Mouse (Mus musculus) layer of hippocampus, adult 2 months (tissue): Measurements from ENCODE around the gene Fgd2. TPM values are rescaled to one million over a fixed set of nuclear protein-coding genes. Genes with fewer than 3 reads are reported as not detected.
"Not testable (repeated sequence)": the region's sequence is repeated elsewhere in the genome, so short reads cannot be mapped to it uniquely, and the experiment has no call there.

Source experiments
- DNase-seq, 2 experiments: peaks; one replicate each; pipeline ENCODE4 v3.0.0; 2022; ENCODE audit warnings: low spot score in 2 of 2
- H3K27ac ChIP-seq: fragments of 200-600 bp; 2 replicates; pipeline ENCODE4 v1.8.1; 2022
- H3K4me3 ChIP-seq: fragments of 200-600 bp; 2 replicates; pipeline ENCODE4 v1.8.1; 2022; ENCODE audit warnings: mild to moderate bottlenecking
- CTCF ChIP-seq: fragments of 200-600 bp; conservative IDR thresholded peaks from 2 replicates; pipeline ENCODE4 v1.8.1; 2022; ENCODE audit warnings: antibody characterized with exemption, mild to moderate bottlenecking, moderate library complexity
- total RNA-seq, 2 experiments: library from RNA; stranded (reverse); gene quantifications; 2 replicates each; pipeline ENCODE4 v1.2.3; 2021

Fgd2 gene
- total RNA-seq, 2 experiments from 2014 or later, result 3.8 to 4.4 TPM

DNA sequence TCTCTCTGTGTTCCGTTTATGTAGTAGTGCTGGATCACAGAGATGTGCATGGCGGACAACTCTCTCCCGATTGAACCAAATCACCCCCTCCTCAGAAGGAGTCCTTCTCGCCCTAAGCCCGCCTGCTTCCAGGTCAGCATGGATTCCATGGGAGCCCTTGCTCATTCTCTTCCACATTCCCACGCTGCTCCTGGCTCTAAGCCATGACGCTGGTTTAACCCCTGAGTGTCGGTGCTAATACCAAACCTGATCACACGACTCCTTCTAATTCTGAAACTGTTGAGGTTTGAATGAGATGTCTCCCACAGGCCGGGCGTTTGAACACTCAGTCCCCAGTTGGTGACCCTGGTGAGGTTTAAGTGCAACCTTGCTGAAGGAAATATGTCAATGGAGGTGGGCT is 21.7 kb downstream of the Fgd2 start:
- TF ChIP-seq CTCF, result no peak
- no peak for DNase-seq
- no peak overlapping the region for H3K4me3 ChIP-seq
- no peak overlapping the region for H3K27ac ChIP-seq

GRCm38 (mm10) chr17:29383923-29384322 is 23.2 kb downstream of the Fgd2 start:
- H3K4me3 ChIP-seq, result no peak overlapping the region
- no peak overlapping the region for H3K27ac ChIP-seq
- no peak for DNase-seq
- no peak for TF ChIP-seq CTCF

GRCm38 (mm10) chr17:29384850-29385438 is 24.2 kb downstream of the Fgd2 start:
- no peak for DNase-seq
- Histone ChIP-seq H3K27ac (no peak overlapping the region), H3K4me3 (no peak overlapping the region)
- TF ChIP-seq CTCF, result no peak

- TF ChIP-seq CTCF, result no peak
Measured at GRCm38 (mm10) chr17:29385746-29386145, 25.0 kb downstream of the Fgd2 start.

DNA sequence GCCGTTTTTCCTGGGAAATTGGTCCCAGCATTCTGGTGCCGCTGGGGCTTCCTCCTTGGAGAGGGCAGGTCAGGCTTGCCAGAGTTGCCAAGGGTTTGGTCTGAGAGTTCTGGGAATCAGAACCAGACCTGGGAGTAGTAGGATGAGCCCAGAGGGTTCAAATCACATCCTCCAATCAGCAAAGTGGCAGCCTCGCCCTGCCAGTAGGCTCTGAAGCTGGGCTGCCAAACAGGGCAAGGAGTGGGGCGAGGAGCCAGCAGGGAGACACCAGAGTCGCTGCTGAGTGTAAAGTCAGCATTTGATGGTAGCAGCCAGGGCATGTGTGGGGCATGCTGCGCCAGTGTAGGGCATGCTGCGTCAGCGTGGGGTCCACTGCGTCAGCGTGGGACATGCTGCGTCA is 28.3 kb downstream of the Fgd2 start:
- TF ChIP-seq CTCF, result no peak
- Histone ChIP-seq H3K27ac (no peak overlapping the region), H3K4me3 (no peak overlapping the region)
- no peak for DNase-seq

More at GRCm38 (mm10) chr17:29385746-29386145, 25.0 kb downstream of the Fgd2 start:
- Histone ChIP-seq H3K27ac (no peak overlapping the region), H3K4me3 (no peak overlapping the region)
- no peak for DNase-seq

- TF ChIP-seq CTCF, result no peak
- DNase-seq, result no peak
- Histone ChIP-seq H3K27ac (no peak overlapping the region), H3K4me3 (no peak overlapping the region)
Measured at GRCm38 (mm10) chr17:29391280-29391679, 30.6 kb downstream of the Fgd2 start.

GRCm38 (mm10) chr17:29393335-29394089 is 32.8 kb downstream of the Fgd2 start:
- Histone ChIP-seq H3K4me3 (no peak overlapping the region), H3K27ac (no peak overlapping the region)
- no peak for TF ChIP-seq CTCF
- no peak for DNase-seq

- DNase-seq, result no peak
- Histone ChIP-seq H3K4me3 (no peak overlapping the region), H3K27ac (no peak overlapping the region)
- no peak for TF ChIP-seq CTCF
Measured at GRCm38 (mm10) chr17:29394106-29394760, 33.5 kb downstream of the Fgd2 start.

- not testable (repeated sequence) for H3K4me3 ChIP-seq, H3K27ac ChIP-seq, DNase-seq
Measured at GRCm38 (mm10) chr17:29394761-29395160, 34.0 kb downstream of the Fgd2 start.

GRCm38 (mm10) chr17:29395381-29395780 is 34.7 kb downstream of the Fgd2 start:
- Histone ChIP-seq H3K4me3 (no peak overlapping the region), H3K27ac (no peak overlapping the region)
- no peak for DNase-seq
- no peak for TF ChIP-seq CTCF

GRCm38 (mm10) chr17:29396056-29396799 is 35.5 kb downstream of the Fgd2 start:
- DNase-seq, result no peak

DNA sequence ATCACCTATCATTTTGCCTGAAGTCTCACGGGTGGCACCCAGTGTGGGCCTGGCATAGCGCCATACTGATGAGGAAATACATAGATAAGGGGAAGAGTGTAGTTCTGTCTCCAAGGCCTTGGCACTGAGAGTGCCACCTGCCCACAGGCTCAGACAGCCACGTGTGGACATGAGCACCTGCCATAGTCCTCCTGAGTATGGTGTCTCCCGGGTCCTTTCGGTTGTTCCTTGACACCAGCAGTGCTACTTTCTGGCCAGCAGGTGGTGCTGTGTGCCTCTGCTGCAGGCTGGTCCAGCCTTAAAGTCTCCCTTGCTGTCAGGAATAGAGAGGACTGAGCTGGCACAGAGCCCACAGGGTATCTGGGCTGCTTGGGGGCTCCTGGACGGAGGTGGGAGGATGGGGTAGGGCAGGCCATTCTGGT is 36.1 kb downstream of the Fgd2 start:
- Histone ChIP-seq H3K4me3 (no peak overlapping the region), H3K27ac (no peak overlapping the region)
- peak; percentile 59 to 83 for DNase-seq
- TF ChIP-seq CTCF, result peak; percentile 99

More at GRCm38 (mm10) chr17:29396056-29396799, 35.5 kb downstream of the Fgd2 start:
- H3K27ac ChIP-seq, result no peak overlapping the region
- TF ChIP-seq CTCF, result no peak
- H3K4me3 ChIP-seq, result no peak overlapping the region
